Mouse (Mus musculus) testis, postnatal 14 days (tissue): ENCODE measurements around the gene Zdhhc6.

Experiments used
- DNase-seq: peaks from one replicate; pipeline ENCODE4 v3.0.0; 2021; ENCODE audit warnings: low spot score

Gene Zdhhc6

GRCm38 (mm10) chr19:55257656-55258375 lies 58.0 kb downstream of the Zdhhc6 start:
- DNase-seq, result no peak

- DNase-seq, result no peak
Measured at GRCm38 (mm10) chr19:55256156-55256555, 59.7 kb downstream of the Zdhhc6 start.

- DNase-seq, result no peak
Measured at GRCm38 (mm10) chr19:55254513-55255016, 61.3 kb downstream of the Zdhhc6 start.

- peak; percentile 18 for DNase-seq
Measured at GRCm38 (mm10) chr19:55253570-55254441, 62.0 kb downstream of the Zdhhc6 start.

GRCm38 (mm10) chr19:55253239-55253569 lies 62.6 kb downstream of the Zdhhc6 start:
- no peak for DNase-seq

GRCm38 (mm10) chr19:55251383-55252124 lies 64.3 kb downstream of the Zdhhc6 start, which contains the start of gene Acsl5:
TSS of gene Acsl5 (plus strand) at chr19:55251938.
- no peak for DNase-seq

- DNase-seq, result no peak
Measured at GRCm38 (mm10) chr19:55250451-55250850, 65.4 kb downstream of the Zdhhc6 start.

- DNase-seq, result no peak
Measured at GRCm38 (mm10) chr19:55247991-55248520, 67.8 kb downstream of the Zdhhc6 start.

- no peak for DNase-seq
Measured at GRCm38 (mm10) chr19:55247563-55247962, 68.3 kb downstream of the Zdhhc6 start.

GRCm38 (mm10) chr19:55244791-55245231 lies 71.0 kb downstream of the Zdhhc6 start:
- no peak for DNase-seq

- DNase-seq, result no peak
Measured at GRCm38 (mm10) chr19:55241186-55241645, 74.6 kb downstream of the Zdhhc6 start, which contains the start of gene Gucy2g. TSS of gene Gucy2g (minus strand) at chr19:55241236.

- no peak for DNase-seq
Measured at GRCm38 (mm10) chr19:55239766-55240426, 75.9 kb downstream of the Zdhhc6 start.

GRCm38 (mm10) chr19:55236564-55236963 lies 79.3 kb downstream of the Zdhhc6 start:
- no peak for DNase-seq

GRCm38 (mm10) chr19:55236026-55236425 lies 79.8 kb downstream of the Zdhhc6 start:
- no peak for DNase-seq

GRCm38 (mm10) chr19:55232136-55232535 lies 83.7 kb downstream of the Zdhhc6 start:
- no peak for DNase-seq

GRCm38 (mm10) chr19:55231081-55231480 lies 84.8 kb downstream of the Zdhhc6 start:
- DNase-seq, result no peak

GRCm38 (mm10) chr19:55227135-55227534 lies 88.7 kb downstream of the Zdhhc6 start:
- DNase-seq, result no peak

GRCm38 (mm10) chr19:55226621-55227020 lies 89.2 kb downstream of the Zdhhc6 start:
- no peak for DNase-seq

GRCm38 (mm10) chr19:55222268-55222667 lies 93.6 kb downstream of the Zdhhc6 start:
- no peak for DNase-seq
